Mouse (Mus musculus) cerebellum, adult 2 months (tissue): ENCODE data around the gene Cib3.

Experiments
- CTCF ChIP-seq: fragments of 200-500 bp; IDR thresholded peaks from 2 replicates; pipeline ENCODE4 v1.5.1; 2011; ENCODE audit warnings: low read depth, mild to moderate bottlenecking, control low read depth, low read length, moderate library complexity, borderline replicate concordance; ENCODE audit not compliant: insufficient read depth
- POLR2A ChIP-seq: fragments of 200-500 bp; IDR thresholded peaks from 2 replicates; pipeline ENCODE4 v1.6.1; 2011; ENCODE audit warnings: low read length, control low read depth, borderline replicate concordance; ENCODE audit not compliant: insufficient read depth

- TF ChIP-seq CTCF, result peak; percentile 49
- no peak for TF ChIP-seq POLR2A
Observed at GRCm38 (mm10) chr8:72261872-72262271, 49.2 kb upstream of the Cib3 start.
